Comparison of ENCODE assay signal across 12 mouse cellular contexts in the genomic region with DNA sequence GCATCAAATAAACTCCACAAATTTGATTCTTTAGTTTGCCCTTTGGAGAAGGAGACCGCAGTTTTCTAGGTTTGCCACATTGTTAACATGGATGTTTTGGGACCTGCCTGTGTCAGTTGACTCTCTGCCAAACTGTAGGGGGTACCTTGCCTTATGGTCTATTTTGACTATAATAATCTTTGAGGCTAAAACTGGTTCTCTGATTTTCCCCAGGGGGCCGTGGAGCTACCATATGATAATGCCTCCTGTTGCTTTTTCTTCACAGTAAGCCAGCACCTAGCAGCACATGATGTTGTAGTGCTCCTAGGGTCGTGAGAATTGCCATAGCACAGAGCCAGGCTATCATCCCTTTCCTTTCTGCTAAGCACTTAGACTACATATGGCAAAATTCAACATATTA.
"Had no signal": no experiment of that assay in that cellular context is flagged by ENCODE, and none has a peak within 500 bp of the region (broad histone marks: within the 10 kb centered on the region; RNA-seq: fewer than 3 reads in every experiment).

No protein-coding gene starts in this region.

- H3K27me3 ChIP-seq: kidney, embryonic 15.5 days; limb, embryonic 15.5 days; liver, embryonic 12.5 days; megakaryocyte, embryonic 14.5 days; midbrain, embryonic 12.5 days; stomach, embryonic 15.5 days had no signal

- ATAC-seq: liver, embryonic 12.5 days had no signal

- DNase-seq: kidney, postnatal 14 days; lung, embryonic 14.5 days; lung, postnatal 10 days; right cerebral cortex, postnatal 14 days; thymus, postnatal 36 days had no signal

- H3K9me3 ChIP-seq: kidney, embryonic 15.5 days; limb, embryonic 15.5 days; liver, embryonic 12.5 days; megakaryocyte, embryonic 14.5 days; midbrain, embryonic 12.5 days; stomach, embryonic 15.5 days had no signal

- H3K9ac ChIP-seq: kidney, embryonic 15.5 days; limb, embryonic 15.5 days; liver, embryonic 12.5 days; lung, embryonic 14.5 days; midbrain, embryonic 12.5 days; stomach, embryonic 15.5 days had no signal

- H3K27ac ChIP-seq: kidney, embryonic 15.5 days; limb, embryonic 15.5 days; liver, embryonic 12.5 days; macrophage; midbrain, embryonic 12.5 days; stomach, embryonic 15.5 days had no signal

- H3K36me3 ChIP-seq: limb, embryonic 15.5 days had no signal

- H3K4me2 ChIP-seq: kidney, embryonic 15.5 days; limb, embryonic 15.5 days; liver, embryonic 12.5 days; lung, embryonic 14.5 days; midbrain, embryonic 12.5 days; stomach, embryonic 15.5 days had no signal

- H3K4me3 ChIP-seq: kidney, embryonic 15.5 days; limb, embryonic 15.5 days; liver, embryonic 12.5 days; megakaryocyte, embryonic 14.5 days; midbrain, embryonic 12.5 days; stomach, embryonic 15.5 days had no signal

- H3K4me1 ChIP-seq: kidney, embryonic 15.5 days; limb, embryonic 15.5 days; liver, embryonic 12.5 days; megakaryocyte, embryonic 14.5 days; midbrain, embryonic 12.5 days; stomach, embryonic 15.5 days had no signal
